Mouse (Mus musculus) bone marrow, adult 2 months (tissue): Measurements from ENCODE around the gene Mreg.

Experiments
- CTCF ChIP-seq: fragments of 200-500 bp; IDR thresholded peaks from 2 replicates; pipeline ENCODE4 v1.5.1; 2011; ENCODE audit warnings: low read length, control low read depth; ENCODE audit not compliant: control insufficient read depth, insufficient read depth
- POLR2A ChIP-seq: fragments of 200-500 bp; IDR thresholded peaks from 2 replicates; pipeline ENCODE4 v1.6.1; 2011; ENCODE audit warnings: low read depth, mild to moderate bottlenecking, control low read depth, low read length, borderline replicate concordance; ENCODE audit not compliant: control insufficient read depth

GRCm38 (mm10) chr1:72196123-72196522, 16.0 kb downstream of the Mreg start:
- TF ChIP-seq CTCF (no peak), POLR2A (no peak)
